Mouse (Mus musculus) adrenal gland, postnatal 14 days (tissue): ENCODE measurements around the gene Apobec2. TPM values are rescaled to one million over a fixed set of nuclear protein-coding genes. Genes with fewer than 3 reads are reported as not detected.
"Not testable (repeated sequence)": the region's sequence is repeated elsewhere in the genome, so short reads cannot be mapped to it uniquely, and the experiment has no call there.

Experiments
- DNase-seq: peaks from one replicate; pipeline ENCODE4 v3.0.0; 2021; ENCODE audit warnings: mixed read lengths
- long read RNA-seq, 2 experiments: library from polyadenylated mRNA; stranded (forward); transcript quantifications; one replicate each; pipeline ENCODE4 v2.0.0; 2021
- total RNA-seq: library from RNA; stranded (reverse); gene quantifications from 2 replicates; pipeline ENCODE4 v1.2.3, GENCODE M21; 2021

The Apobec2 gene
- total RNA-seq = 2.3 and 3.0 TPM in 2 replicates
- long read RNA-seq, experiment 1, partial matches to known transcripts = 0 of 8 reads
- long read RNA-seq, experiment 1, other reads (novel, unspliced or antisense) = 6 of 8 reads
- long read RNA-seq, experiment 2, partial matches to known transcripts = 0 of 7 reads
- long read RNA-seq, experiment 2, other reads (novel, unspliced or antisense) = 5 of 7 reads

DNA sequence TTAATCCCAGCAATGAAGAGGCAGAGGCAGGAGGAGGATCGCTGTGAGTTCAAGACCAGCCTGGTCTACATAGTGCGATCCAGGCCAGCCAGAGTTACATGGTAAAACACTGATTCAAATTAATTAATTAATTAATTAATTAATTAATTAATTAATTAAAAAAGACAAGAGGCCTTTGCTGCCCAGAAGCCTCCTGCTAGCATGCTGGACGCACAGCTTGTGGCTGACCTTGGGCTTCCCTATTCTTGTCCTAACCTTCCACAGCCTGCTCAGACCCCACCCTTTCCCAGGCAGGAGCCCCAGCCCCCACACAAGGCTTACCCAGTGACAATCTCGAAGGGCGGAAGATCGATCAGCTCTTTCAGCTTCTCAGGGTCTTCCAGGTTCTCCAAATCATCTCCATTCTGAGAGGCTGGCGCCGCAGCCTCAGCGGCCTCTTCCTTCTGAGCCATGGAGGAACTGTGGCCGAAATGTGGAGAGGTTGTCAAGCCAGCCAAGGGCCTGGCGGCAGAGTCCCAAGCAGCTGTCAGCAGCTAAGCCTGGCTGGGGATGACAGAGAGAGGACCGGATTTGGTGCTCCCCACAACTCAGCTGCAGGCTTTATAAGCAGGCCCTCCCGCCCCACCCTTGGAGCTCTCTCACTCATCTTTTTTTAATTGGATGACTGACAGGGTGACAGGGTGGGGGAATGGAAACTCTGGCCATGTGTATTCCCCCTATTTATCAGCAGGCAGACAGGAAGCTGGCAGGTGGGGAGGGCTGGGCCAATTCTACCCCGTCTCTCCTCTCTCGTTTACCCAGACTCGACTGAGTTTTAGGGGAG, at the start of gene Apobec2:
Gene Apobec2 (minus strand): TSS at position 773 of the 823 bp plus-strand sequence.
- peak; percentile 15 for DNase-seq

DNA sequence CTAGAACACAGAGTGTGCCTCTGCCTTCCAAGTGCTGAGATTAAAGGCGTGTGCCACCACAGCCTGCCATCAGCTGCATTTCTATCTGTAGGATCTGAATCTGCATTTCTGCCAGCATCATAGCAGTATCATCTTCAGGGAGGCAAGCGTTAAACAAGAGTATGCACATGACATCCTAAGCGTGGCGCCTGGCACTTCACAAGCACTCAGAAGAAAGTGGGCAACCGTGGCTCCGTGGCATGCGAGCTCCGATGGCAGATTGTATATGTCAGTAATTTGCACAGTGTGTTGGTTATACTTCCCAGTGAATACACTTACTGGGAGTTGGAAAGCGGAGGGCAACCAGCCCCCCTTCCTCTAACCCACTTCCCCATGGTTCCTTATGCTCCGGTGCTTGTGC, 47.2 kb upstream of the Apobec2 start:
- no peak for DNase-seq

DNA sequence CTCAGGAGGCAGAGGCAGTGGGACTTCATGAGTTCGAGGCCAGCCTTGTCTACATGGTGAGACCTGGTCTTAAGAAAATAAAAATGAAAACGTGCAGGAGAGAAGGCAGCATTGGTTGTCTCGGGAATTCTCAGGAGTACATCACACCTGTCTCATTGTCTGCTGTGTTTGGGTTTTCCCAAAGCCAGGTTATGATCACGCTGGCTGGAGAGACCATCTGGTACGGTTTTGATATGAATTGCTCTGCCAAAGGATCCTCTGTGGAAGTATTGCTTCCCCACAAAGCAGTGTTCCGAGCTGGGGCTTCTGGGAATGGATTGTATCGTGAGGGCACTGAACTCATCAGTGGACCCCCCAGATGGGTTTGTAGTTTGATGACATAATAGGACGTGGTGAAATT, 42.7 kb upstream of the Apobec2 start:
- no peak for DNase-seq

DNA sequence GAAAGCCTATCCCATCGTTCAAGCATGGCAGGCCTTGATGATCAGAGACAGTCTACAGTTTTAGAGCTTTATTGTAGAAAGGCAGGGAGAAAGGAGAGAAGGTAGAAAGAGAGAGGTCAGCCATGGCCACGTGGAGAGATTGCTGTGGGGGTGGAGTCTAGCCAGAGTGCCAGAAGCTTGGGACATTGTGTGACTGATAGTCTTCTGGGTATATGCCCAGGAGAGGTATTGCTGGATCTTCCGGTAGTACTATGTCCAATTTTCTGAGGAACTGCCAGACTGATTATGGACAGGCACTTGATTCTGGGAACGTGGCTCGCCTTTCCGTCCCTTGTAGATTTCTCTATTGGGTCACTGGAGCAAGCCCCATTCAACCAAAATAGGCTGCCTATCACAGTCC, 41.6 kb upstream of the Apobec2 start:
- not testable (repeated sequence) for DNase-seq

DNA sequence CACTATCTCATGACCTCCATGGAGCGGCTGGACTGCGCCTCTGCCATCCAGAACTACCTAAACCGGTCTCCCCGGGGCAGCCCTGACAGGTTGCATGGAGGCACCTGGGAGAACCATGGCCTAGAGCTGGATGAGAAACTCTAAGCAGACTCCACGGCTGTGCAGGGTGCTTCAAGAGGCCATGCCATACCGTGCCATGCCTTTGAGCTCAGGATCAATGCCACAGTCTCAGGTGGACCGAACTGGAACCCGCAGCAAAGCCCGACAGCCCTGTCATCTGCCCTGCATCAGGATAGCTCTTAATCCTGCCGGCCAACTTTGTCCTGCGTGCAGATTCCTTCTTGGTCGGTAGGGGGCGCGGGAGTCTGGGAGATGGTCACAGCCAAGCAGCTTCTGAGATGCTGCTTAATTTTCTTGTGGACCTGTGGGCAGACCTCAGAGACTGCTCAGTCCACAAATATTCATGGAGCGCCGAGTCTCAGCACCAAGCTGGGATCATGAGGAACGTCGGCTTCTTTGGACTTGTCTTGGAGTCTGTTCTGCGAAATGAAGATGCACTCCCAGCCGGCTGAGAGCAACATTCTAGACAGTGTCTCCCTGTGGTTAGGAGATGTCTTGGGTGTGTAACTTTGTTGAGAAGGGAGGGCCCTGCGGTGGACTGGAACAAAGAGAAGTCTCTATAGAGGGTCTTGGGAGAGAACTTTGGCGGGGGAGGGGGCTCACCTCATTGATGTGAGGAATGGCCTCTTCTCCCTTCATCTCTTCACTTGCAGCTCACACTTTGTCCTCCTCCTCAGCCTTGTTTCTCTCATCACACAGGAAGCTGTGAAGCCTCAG, 34.9 kb upstream of the Apobec2 start:
- peak; percentile 89 for DNase-seq

DNA sequence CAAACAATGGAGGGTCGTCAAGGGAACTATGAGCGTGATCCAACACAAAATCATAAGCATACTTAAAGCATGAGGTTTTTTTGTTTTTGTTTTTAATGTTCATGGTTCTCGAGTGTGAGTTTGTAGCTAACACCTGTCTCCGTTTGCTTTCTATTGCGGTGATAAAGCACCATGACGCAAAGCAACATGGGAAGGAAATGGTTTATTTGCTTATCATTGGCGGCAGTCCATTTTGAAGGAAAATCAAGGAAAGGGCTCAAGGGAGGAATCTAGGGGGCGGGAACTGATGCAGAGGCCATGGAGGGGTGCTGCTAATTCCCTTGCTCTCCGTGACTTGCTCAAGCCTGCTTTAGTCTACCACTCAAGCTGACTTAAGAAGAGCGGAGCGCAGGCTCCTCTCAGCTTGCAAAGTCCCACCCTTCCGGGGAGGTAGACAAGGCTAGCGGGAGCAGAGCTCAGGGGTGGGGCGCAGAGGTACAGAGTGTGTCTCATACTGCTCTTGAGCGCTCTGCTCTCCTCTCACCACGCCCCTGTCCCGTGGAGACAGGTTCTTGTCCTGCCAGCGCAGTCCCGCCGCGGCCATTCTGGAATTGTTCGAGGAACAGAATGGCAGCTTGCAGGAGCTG, 34.2 kb upstream of the Apobec2 start:
- DNase-seq = no peak

DNA sequence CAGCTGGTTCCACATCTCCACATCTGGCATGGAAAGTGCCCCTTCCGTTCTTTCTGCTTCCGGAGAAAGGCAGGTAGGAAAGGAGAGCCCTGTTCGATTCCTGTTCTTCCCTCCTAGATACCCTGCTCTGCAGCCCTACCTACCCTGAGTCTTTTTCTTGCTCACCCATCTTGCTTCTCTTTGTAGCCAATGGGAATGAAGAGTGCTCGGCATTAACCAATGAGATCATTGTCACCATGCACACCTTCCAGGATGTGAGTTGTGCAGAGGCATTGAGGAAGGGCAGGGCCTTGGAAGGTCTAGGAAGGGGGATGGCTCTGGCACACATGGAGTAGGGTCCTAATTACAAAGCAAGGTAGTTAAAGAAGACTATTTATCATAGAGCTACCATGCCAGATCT, 30.7 kb upstream of the Apobec2 start:
- no peak for DNase-seq

DNA sequence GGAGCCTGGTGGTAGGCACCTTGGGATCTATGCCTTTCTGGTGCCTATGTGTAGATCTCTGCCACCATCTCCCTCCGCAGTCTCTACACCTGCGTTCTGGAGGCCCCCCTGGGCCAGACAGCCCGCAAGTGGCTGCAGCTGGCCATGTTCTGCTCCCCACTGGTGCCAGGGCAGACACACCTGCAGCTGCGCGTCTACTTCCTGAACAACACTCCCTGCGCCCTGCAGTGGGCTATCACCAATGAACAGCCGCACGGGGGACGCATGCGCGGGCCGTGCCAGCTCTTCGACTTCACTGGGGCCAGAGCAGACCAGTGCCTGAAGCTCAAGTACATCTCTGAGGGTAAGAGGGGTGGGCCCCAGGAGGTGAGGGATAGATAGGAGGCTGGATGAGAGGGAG, 29.4 kb upstream of the Apobec2 start:
- DNase-seq = no peak

DNA sequence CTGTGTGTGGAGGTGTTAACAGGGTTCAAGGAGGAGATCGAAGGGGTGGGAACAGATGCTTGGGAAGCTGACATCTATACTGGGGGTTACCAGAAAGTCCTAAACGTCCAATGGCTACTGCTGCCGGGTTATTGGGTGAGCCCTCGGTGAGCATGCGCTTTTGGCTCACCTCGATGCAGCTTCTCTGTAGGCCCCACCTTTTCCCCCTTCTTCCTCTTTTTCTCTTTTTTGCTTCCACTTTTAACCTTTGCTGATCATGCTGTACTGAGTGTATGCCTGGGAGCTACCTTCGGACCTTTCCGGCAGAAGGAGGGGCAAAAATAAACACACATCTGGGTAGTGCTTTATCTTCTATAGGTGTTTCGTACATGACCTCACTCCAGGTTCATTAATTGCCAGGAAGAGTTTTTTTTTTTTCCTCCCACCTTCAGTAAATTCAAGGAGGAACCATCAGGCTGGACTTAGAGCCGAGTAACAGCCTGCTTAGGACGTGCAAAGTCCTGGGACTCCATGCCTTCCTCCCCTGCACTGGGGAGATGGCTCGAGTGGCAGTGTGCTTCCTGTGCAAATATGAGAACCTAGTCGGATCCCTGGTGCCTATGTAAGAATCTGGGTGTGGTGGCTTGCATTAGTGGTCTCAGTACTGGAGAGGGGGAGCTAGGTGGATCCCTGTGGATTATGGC, 25.4 kb upstream of the Apobec2 start:
- no peak for DNase-seq

DNA sequence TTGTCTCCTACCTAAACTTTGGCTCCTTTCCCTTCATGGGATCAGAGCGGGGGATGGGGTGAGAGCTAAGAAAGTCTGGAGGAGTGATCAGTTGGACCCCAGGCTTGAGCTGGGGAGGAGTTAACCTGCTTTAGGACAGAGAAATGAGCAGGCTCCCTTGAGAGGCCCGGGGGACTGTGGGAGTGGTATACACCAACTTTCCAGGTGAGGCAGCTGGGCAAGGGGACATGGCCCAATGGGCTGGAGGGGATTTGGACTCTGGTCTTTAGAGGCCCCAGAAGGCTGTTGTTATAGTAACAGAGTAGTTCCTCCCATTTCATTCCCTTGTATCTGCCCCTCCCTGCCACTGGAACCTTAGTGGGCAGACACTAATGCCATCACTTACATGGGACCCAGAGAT, 23.2 kb upstream of the Apobec2 start:
- DNase-seq = no peak

DNA sequence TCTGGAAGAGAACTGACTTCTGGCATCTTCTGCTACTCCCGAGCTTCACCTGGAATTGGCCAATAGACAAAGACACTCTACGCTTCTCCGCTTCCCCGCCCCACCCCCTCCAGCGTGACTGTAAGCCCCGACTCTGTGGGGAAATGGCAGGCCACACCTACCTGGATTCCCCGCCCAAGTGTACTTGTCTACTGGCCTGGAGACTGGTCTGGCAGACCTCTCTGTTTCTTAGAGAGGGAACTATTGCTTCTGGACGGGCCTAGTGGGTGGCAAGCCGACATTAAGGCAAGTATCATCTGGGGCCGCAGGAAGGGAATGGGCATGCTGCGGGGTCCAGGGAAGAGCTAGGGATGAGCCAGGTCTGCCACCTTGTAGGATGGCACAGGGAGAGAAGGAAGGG, 22.0 kb upstream of the Apobec2 start, which contains the start of gene Unc5cl:
Gene Unc5cl (plus strand): TSS at position 214 of the 400 bp plus-strand sequence.
- DNase-seq = no peak

DNA sequence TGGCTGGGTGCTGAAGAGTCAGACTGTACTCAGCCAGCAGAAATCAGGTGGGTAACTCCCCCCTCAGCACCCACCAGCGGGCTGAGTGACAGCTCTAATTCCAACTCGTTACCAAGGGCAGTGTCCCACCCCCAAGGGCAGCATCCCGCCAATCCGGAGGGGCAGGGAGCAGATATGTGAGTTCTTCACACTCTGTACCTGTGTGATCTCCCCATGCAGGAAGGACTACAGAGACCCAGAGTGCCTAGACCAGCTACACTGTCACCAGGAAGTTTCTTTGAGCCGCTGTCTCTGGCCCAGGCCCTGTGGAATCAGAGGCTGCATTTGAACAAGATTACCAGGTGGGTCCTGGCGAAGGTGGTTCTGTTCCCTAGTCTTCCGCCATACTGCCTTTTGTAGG, 21.5 kb upstream of the Apobec2 start:
- no peak for DNase-seq

DNA sequence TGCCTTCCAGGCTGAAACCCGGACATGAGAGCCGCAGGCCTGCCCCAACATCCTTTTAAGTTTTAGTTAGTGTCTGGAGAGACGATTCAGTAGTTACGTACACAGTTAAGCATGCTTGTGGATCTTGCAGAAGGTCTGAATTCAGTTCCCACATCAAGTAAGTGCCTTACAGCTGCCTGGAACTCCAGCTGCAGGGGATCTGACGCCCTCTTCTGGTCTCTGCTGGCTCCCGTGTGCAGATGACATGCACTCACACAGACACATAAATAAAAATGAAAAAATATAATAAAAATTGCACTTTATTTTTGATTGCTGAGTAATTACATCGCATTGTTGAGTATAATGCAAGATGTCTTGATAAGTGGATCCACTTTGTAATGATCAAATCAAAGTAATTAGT, 20.8 kb upstream of the Apobec2 start:
- no peak for DNase-seq

DNA sequence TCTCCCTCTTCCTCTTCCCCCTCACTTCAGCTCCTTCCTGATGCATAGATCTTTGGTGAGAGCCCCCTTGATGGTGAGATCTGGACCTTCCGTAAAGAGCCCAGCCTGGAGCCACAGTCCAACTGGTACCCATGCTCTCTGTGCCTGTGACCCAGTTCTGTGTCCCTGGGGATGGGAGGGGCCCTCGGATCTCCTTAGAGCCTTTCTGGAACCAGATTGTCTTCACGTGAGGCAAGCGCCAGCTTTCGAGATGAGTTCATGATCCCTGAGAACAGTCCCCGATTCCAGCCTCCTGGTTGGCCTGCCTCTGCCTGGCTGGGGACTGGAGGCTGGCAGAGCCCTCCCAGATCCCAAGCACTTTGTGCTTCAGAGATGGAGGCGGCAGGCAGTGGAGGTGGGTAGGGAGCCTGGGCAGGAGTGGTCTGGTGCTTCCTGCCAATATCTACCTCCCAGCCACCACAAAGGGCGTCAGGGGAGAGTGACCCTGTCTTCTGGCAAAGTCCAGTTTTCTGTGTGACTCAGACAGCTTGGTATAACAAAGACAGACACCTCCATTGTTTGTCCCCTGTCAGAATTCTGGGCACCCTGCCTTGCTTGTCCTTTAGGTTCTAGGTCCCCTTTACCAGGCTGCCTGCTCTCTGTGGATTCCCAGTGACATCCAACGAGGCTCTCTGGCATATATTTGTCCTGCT, 19.2 kb upstream of the Apobec2 start:
- peak; percentile 14 for DNase-seq

DNA sequence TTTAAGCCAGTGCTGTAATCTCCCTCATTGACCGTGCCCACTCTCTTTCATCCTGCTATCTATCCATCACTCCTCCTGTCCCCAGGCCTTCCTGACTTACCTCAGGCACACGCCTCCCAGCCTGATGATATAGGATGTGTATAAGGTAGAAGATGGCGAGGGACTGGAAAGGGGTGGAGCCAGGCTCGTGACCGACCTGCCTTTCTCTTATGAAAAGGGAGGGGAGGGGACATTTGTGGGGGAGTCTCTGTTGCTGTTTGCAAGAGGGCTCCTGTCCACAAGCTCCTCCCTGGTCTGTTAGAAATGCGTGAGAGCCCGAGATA, 18.6 kb upstream of the Apobec2 start, which contains the start of gene Tspo2:
Gene Tspo2 (minus strand): TSS at position 170 of the 323 bp plus-strand sequence.
- no peak for DNase-seq

DNA sequence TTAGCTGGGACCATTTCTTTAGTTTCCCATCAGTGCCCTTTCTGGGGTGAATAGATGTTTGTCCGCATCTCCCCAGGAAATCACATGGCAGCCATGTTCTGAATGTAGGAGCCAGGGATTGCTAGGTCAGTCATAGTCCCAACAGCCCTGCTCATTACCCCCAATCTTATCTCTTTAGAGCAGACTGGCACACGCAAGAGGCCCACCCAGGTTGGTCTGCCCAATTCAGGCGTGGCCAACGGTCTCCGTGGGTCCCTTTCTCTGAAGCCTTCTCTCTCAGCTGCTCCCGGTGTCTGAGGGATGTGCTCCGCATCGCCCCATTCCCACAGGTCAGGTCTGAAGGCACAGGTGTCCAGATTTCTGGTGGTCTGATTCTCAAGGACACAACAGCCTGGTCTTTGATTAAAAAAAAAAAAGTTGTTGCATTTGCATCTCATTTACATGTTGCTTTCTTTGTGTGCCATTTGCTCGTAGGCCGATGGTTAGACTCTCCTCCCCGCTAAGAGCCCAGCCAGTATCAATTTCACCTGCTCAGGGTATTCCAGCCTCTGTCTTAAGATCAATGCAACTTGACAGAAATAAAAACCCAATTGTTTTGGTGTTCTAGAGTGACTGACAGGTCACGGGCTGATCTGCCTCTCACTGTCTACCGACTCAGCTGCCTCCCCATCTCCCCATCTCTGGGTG, 18.1 kb upstream of the Apobec2 start:
- no peak for DNase-seq

DNA sequence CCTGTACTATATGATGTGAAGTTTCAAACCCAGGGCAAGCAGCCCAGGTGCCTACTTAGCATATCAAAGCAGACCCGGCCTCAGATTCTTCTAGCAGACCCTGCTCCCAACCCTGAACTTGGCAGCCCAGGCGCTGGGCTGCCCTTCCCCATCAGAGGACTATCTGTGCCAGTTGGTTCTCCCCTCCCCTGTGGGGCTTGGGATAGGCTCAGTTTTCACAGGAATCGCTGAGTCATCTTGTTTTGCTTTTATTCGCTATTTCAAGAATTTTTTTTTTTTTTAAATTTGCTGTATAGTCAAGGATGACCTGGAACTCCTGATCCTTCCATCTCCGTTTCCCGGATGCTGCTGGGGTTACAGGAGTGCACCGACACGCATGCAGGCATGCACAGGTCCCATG, 14.9 kb upstream of the Apobec2 start:
- DNase-seq = no peak

DNA sequence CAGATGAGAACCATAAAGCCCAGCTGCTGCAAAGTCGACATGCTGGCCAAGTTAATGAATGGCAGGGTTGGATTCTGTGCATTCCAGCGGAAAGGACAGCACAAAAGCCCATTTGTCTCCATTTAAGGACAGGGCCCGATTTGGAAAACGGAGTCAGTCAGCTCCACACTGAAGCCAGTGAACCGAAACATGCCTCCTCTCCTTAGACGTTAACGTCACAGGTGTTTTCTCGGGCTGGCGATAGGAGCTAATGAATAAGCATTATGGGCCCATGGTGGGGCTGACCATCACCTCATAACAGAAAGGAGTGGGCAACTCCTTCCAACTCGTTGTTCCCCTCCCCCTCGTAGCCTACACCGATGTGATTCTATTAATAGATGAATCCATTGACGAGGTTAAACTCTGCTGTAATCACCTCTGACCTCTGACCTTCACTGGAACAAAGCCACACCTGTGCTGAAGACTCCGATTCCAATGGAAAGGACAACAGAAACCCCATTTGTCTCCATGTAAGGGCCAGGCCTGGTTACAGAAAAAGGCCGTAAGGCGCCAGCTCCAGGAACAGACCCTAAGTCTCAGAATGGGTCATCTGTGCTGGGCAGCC, 10.9 kb upstream of the Apobec2 start:
- no peak for DNase-seq

DNA sequence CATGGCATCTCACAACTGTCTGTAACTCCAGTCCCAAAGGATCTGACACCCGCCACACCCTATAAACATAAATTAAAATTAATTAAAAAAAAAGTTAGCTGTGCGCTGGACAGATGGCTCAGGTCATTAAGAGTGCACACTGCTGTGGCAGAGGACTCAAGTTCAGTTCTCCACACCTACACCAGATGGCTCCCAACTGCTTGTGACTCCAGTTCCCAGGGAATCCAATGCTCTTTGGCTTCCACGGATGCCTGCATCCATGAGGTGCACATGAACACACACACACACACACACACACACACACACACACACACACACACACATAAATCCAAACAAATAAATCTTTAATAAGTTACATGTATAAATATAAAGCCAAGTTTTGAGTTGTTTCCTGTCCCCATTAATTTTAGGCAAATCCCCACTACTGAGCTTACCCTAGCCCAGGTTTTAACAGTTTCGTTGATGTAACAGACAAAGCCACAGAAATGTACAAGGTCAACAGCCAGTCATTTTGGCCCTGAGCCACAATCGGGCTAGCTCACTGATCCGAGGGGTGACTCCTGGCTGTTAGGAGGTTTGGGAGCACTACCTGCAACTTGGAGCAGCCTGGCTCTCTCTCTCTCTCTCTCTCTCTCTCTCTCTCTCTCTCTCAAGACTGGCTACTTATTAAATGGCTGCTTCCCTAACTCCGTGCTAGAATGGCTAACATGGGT, 10.2 kb upstream of the Apobec2 start:
- peak; percentile 73 for DNase-seq
